Mouse (Mus musculus) liver, adult 2 months (tissue): ENCODE data around the gene Hras. TPM values are rescaled to one million over a fixed set of nuclear protein-coding genes. Genes with fewer than 3 reads are reported as not detected.

Source experiments
- DNase-seq: peaks from one replicate; pipeline ENCODE4 v3.0.0-alpha.2; 2011; ENCODE audit warnings: low read depth, low spot score; ENCODE audit errors: extremely low read depth
- H3K27ac ChIP-seq: fragments of 200-500 bp; replicated peaks from 2 replicates; pipeline ENCODE4 v1.5.1; 2012; ENCODE audit warnings: low read depth, mild to moderate bottlenecking, control low read depth, inconsistent platforms, low read length; ENCODE audit not compliant: insufficient read depth
- H3K27me3 ChIP-seq: fragments of 200-500 bp; 2 replicates; pipeline ENCODE4 v1.6.1; 2012; ENCODE audit warnings: mild to moderate bottlenecking, moderate library complexity, low read length, inconsistent platforms; ENCODE audit not compliant: control insufficient read depth, insufficient read depth
- H3K36me3 ChIP-seq: fragments of 200-500 bp; 2 replicates; pipeline ENCODE4 v1.6.1; 2012; ENCODE audit warnings: low read length, inconsistent platforms; ENCODE audit not compliant: control insufficient read depth, insufficient read depth
- H3K4me1 ChIP-seq: fragments of 200-500 bp; 2 replicates; pipeline ENCODE4 v1.6.1; 2011; ENCODE audit warnings: low read length; ENCODE audit not compliant: control insufficient read depth, insufficient read depth
- H3K4me3 ChIP-seq: fragments of 200-500 bp; 2 replicates; pipeline ENCODE4 v1.5.1; 2011; ENCODE audit warnings: low read depth, mild to moderate bottlenecking, control low read depth, low read length, moderate library complexity; ENCODE audit not compliant: insufficient read depth
- H3K79me2 ChIP-seq: fragments of 200-500 bp; 2 replicates; pipeline ENCODE4 v1.6.1; 2012; ENCODE audit warnings: inconsistent platforms, mild to moderate bottlenecking, low read length, moderate library complexity; ENCODE audit not compliant: control insufficient read depth, insufficient read depth
- H3K9ac ChIP-seq: fragments of 200-500 bp; 2 replicates; pipeline ENCODE4 v1.6.1; 2012; ENCODE audit warnings: low read depth, mild to moderate bottlenecking, control low read depth, inconsistent platforms, low read length
- CTCF ChIP-seq: fragments of 200-500 bp; IDR thresholded peaks from 2 replicates; pipeline ENCODE4 v1.5.1; 2011; ENCODE audit warnings: low read depth, low read length, control low read depth
- POLR2A ChIP-seq: fragments of 200-500 bp; IDR thresholded peaks from 2 replicates; pipeline ENCODE4 v1.6.1; 2011; ENCODE audit warnings: low read length, control low read depth; ENCODE audit not compliant: insufficient read depth; ENCODE audit errors: extremely low read depth
- WGBS: fragments of 180-500 bp; shearing (Covaris S2); methylation state at CpG from one replicate; pipeline ENCODE4 v1.1.7; 2018; 5-methylcytosine and 5-hydroxymethylcytosine counted together
- polyA plus RNA-seq: library from polyadenylated mRNA; depleted of rRNA; stranded (reverse); fragments of >200 nt; gene quantifications from 2 replicates; pipeline ENCODE4 v1.2.3, GENCODE M21; 2012; rRNA removed
- total RNA-seq: library from RNA; depleted of rRNA; stranded (reverse); fragments of >200 nt; gene quantifications from 2 replicates; pipeline ENCODE4 v1.2.3, GENCODE M21; 2014; rRNA removed

The Hras gene
- total and polyA plus RNA-seq, 2 experiments, result 37.6 to 50.4 TPM

DNA sequence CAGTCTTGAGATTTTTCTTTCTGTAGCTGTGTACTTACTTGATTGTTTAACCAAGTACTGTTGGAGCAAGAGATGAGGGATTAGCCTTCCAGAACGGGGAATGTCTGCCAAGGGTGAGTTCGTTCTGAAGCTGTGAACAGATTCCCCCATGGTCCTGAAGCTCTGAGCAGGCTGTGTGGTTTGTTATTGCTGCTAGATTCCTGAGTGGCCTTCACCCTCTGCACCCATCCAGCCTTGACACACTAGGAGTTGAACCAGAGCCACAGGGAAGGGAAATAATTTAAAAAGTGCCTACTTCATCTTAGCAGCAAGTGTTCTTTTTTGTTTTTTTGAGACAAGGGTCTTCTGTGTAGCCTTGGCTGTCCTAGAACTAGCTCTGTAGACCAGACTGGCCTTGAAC lies 49.9 kb downstream of the Hras start:
- no peak overlapping the region for H3K9ac ChIP-seq
- TF ChIP-seq POLR2A (no peak), CTCF (no peak)
- H3K27me3 ChIP-seq, result no peaks in the 10 kb centered on the region
- no peaks in the 10 kb centered on the region for H3K4me1 ChIP-seq
- H3K4me3 ChIP-seq, result no peak overlapping the region
- no peaks in the 10 kb centered on the region for H3K79me2 ChIP-seq
- no peak for DNase-seq
- no peaks in the 10 kb centered on the region for H3K36me3 ChIP-seq
- WGBS, result 84% methylated on average over 2 of the region's 2 CpGs
- H3K27ac ChIP-seq, result no peak overlapping the region

DNA sequence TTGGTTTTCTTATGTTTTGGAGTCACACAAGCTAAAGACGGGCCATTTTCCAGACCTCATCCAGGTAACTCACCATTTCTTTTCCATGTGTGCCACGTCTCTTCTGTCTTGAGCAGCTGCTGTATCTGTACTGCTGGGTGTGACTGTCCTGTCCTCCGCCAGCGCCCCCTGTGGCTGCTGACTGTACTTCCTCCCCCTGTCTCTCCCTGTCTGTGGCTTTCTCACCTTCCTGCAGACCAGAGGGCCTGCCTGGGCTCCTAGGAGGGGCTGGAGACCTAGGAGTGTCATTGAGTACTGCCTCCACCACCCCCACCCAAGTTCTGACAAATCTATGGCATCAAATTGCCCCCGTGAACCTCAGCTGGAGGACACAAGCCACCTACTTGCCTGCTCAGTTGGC lies 50.7 kb downstream of the Hras start:
- H3K36me3 ChIP-seq, result peaks cover 4% of the 10 kb centered on the region; the same call in 1 of the 2 replicates
- no peak for DNase-seq
- TF ChIP-seq POLR2A (no peak), CTCF (peak; percentile 73)
- no peaks in the 10 kb centered on the region for H3K79me2 ChIP-seq
- no peaks in the 10 kb centered on the region for H3K4me1 ChIP-seq
- H3K9ac ChIP-seq, result no peak overlapping the region
- H3K27ac ChIP-seq, result no peak overlapping the region
- no peak overlapping the region for H3K4me3 ChIP-seq
- WGBS, result 70% methylated on average over 5 of the region's 5 CpGs
- no peaks in the 10 kb centered on the region for H3K27me3 ChIP-seq

DNA sequence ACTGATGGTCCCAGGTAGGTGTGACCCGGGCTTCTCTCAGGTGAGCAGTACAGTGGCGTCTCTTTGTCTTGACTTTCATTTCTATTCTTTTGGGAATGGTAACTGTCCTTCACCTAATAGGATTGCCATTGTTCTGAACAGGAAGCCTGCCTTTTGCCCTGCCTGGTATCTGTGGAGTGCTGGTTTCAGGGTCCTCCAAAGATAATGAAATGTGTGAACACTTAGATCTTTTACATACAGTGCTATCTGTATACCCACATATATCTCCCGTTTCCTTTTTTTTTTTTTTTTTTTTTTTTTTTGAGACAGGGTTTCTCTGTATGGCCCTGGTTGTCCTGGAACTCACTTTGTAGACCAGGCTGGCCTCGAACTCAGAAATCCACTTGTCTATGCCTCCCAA lies 52.5 kb downstream of the Hras start:
- no peak for DNase-seq
- H3K4me3 ChIP-seq, result no peak overlapping the region
- TF ChIP-seq POLR2A, result no peak
- H3K27me3 ChIP-seq, result no peaks in the 10 kb centered on the region
- no peak overlapping the region for H3K27ac ChIP-seq
- no peak overlapping the region for H3K9ac ChIP-seq
- H3K36me3 ChIP-seq, result peaks cover 12% of the 10 kb centered on the region; the same call in 1 of the 2 replicates
- no peaks in the 10 kb centered on the region for H3K79me2 ChIP-seq
- WGBS, result 81% methylated on average over 4 of the region's 4 CpGs
- H3K4me1 ChIP-seq, result no peaks in the 10 kb centered on the region

Other genes with a start within 250 kb of the Hras start
- 0.40 and 0.55 TPM in 2 replicates for gene Ifitm5, start 243.7 kb downstream of the Hras start, total RNA-seq
- gene Ifitm5, start 243.7 kb downstream of the Hras start, polyA plus RNA-seq, result 0.76 and 1.0 TPM in 2 replicates
- gene Gm45717, start 238.1 kb downstream of the Hras start, total RNA-seq, result not detected in 2 replicates
- not detected in 2 replicates for gene Gm45717, start 238.1 kb downstream of the Hras start, polyA plus RNA-seq
- 270 and 282 TPM in 2 replicates for gene Ifitm2, start 238.0 kb downstream of the Hras start, total RNA-seq
- gene Ifitm2, start 238.0 kb downstream of the Hras start, polyA plus RNA-seq, result 968 and 1,028 TPM in 2 replicates
- gene Ifitm1, start 226.8 kb downstream of the Hras start, total RNA-seq, result 11.2 and 11.3 TPM in 2 replicates
- 48.6 and 79.4 TPM in 2 replicates for gene Ifitm1, start 226.8 kb downstream of the Hras start, polyA plus RNA-seq
- gene Ifitm3, start 183.2 kb downstream of the Hras start, total RNA-seq, result 296 and 392 TPM in 2 replicates
- 848 and 1,254 TPM in 2 replicates for gene Ifitm3, start 183.2 kb downstream of the Hras start, polyA plus RNA-seq
- gene Ifitm6, start 176.1 kb downstream of the Hras start, total RNA-seq, result 0.81 and 0.83 TPM in 2 replicates
- 0.72 and 1.7 TPM in 2 replicates for gene Ifitm6, start 176.1 kb downstream of the Hras start, polyA plus RNA-seq
- not detected in 2 replicates for gene Gm17387, start 164.9 kb downstream of the Hras start, total RNA-seq
- gene Gm17387, start 164.9 kb downstream of the Hras start, polyA plus RNA-seq, result not detected in 2 replicates
- gene B4galnt4, start 132.9 kb downstream of the Hras start, total RNA-seq, result 0.09 TPM in 1 of 2 replicates, not detected in the other
- 0.04 and 0.10 TPM in 2 replicates for gene B4galnt4, start 132.9 kb downstream of the Hras start, polyA plus RNA-seq
- 0.60 and 0.83 TPM in 2 replicates for gene Pkp3, start 115.8 kb downstream of the Hras start, total RNA-seq
- 1.9 and 2.0 TPM in 2 replicates for gene Pkp3, start 115.8 kb downstream of the Hras start, polyA plus RNA-seq
- gene Sigirr, start 93.4 kb downstream of the Hras start, total RNA-seq, result 21.8 and 28.5 TPM in 2 replicates
- gene Sigirr, start 93.4 kb downstream of the Hras start, polyA plus RNA-seq, result 42.4 and 42.5 TPM in 2 replicates
- gene Ano9, start 76.2 kb downstream of the Hras start, total RNA-seq, result not detected in 2 replicates
- gene Ano9, start 76.2 kb downstream of the Hras start, polyA plus RNA-seq, result 0.09 and 0.13 TPM in 2 replicates
- gene Ptdss2, start 71.6 kb downstream of the Hras start, total RNA-seq, result 5.2 and 5.4 TPM in 2 replicates
- 10.7 and 13.5 TPM in 2 replicates for gene Ptdss2, start 71.6 kb downstream of the Hras start, polyA plus RNA-seq
- 106 and 108 TPM in 2 replicates for gene Rnh1, start 21.1 kb downstream of the Hras start, total RNA-seq
- 134 and 136 TPM in 2 replicates for gene Rnh1, start 21.1 kb downstream of the Hras start, polyA plus RNA-seq
- gene Lrrc56, start 152 bp upstream of the Hras start, total RNA-seq, result 1.8 and 2.1 TPM in 2 replicates
- 4.4 and 4.8 TPM in 2 replicates for gene Lrrc56, start 152 bp upstream of the Hras start, polyA plus RNA-seq
- 0.47 and 0.83 TPM in 2 replicates for gene Lmntd2, start 20.1 kb upstream of the Hras start, total RNA-seq
- gene Lmntd2, start 20.1 kb upstream of the Hras start, polyA plus RNA-seq, result 1.4 and 2.2 TPM in 2 replicates
- 21.6 and 22.5 TPM in 2 replicates for gene Rassf7, start 21.9 kb upstream of the Hras start, total RNA-seq
- gene Rassf7, start 21.9 kb upstream of the Hras start, polyA plus RNA-seq, result 49.1 and 53.3 TPM in 2 replicates
- 8.1 and 12.6 TPM in 2 replicates for gene Phrf1, start 34.8 kb upstream of the Hras start, total RNA-seq
- 6.7 and 9.2 TPM in 2 replicates for gene Phrf1, start 34.8 kb upstream of the Hras start, polyA plus RNA-seq
- 22.8 and 32.2 TPM in 2 replicates for gene Irf7, start 72.5 kb upstream of the Hras start, total RNA-seq
- 42.4 and 102 TPM in 2 replicates for gene Irf7, start 72.5 kb upstream of the Hras start, polyA plus RNA-seq
- 18.5 and 40.3 TPM in 2 replicates for gene Cdhr5, start 82.8 kb upstream of the Hras start, total RNA-seq
- gene Cdhr5, start 82.8 kb upstream of the Hras start, polyA plus RNA-seq, result 31.2 and 31.7 TPM in 2 replicates
- not detected in 2 replicates for gene Sct, start 85.1 kb upstream of the Hras start, total RNA-seq
- not detected in 2 replicates for gene Sct, start 85.1 kb upstream of the Hras start, polyA plus RNA-seq
- not detected in 2 replicates for gene Drd4, start 98.0 kb upstream of the Hras start, total RNA-seq
- gene Drd4, start 98.0 kb upstream of the Hras start, polyA plus RNA-seq, result not detected in 2 replicates
- gene Deaf1, start 133.7 kb upstream of the Hras start, total RNA-seq, result 3.1 and 5.8 TPM in 2 replicates
- 6.9 and 7.8 TPM in 2 replicates for gene Deaf1, start 133.7 kb upstream of the Hras start, polyA plus RNA-seq
- 8.9 and 10.3 TPM in 2 replicates for gene Tmem80, start 133.7 kb upstream of the Hras start, total RNA-seq
- gene Tmem80, start 133.7 kb upstream of the Hras start, polyA plus RNA-seq, result 14.3 and 20.9 TPM in 2 replicates
- 17.4 and 38.5 TPM in 2 replicates for gene Eps8l2, start 144.9 kb upstream of the Hras start, total RNA-seq
- gene Eps8l2, start 144.9 kb upstream of the Hras start, polyA plus RNA-seq, result 80.9 and 117 TPM in 2 replicates
- 160 and 195 TPM in 2 replicates for gene Taldo1, start 198.2 kb upstream of the Hras start, total RNA-seq
- gene Taldo1, start 198.2 kb upstream of the Hras start, polyA plus RNA-seq, result 125 and 166 TPM in 2 replicates
- 15.1 and 23.5 TPM in 2 replicates for gene Gatd1, start 220.1 kb upstream of the Hras start, total RNA-seq
- 34.9 and 36.2 TPM in 2 replicates for gene Gatd1, start 220.1 kb upstream of the Hras start, polyA plus RNA-seq
- gene Cend1, start 235.5 kb upstream of the Hras start, total RNA-seq, result 0.13 TPM in 1 of 2 replicates, not detected in the other
- 0.09 and 0.10 TPM in 2 replicates for gene Cend1, start 235.5 kb upstream of the Hras start, polyA plus RNA-seq
- gene Slc25a22, start 243.9 kb upstream of the Hras start, total RNA-seq, result 26.1 and 40.7 TPM in 2 replicates
- gene Slc25a22, start 243.9 kb upstream of the Hras start, polyA plus RNA-seq, result 315 and 345 TPM in 2 replicates